Mouse (Mus musculus): Measurements from ENCODE around the gene Tfb2m.

DNA sequence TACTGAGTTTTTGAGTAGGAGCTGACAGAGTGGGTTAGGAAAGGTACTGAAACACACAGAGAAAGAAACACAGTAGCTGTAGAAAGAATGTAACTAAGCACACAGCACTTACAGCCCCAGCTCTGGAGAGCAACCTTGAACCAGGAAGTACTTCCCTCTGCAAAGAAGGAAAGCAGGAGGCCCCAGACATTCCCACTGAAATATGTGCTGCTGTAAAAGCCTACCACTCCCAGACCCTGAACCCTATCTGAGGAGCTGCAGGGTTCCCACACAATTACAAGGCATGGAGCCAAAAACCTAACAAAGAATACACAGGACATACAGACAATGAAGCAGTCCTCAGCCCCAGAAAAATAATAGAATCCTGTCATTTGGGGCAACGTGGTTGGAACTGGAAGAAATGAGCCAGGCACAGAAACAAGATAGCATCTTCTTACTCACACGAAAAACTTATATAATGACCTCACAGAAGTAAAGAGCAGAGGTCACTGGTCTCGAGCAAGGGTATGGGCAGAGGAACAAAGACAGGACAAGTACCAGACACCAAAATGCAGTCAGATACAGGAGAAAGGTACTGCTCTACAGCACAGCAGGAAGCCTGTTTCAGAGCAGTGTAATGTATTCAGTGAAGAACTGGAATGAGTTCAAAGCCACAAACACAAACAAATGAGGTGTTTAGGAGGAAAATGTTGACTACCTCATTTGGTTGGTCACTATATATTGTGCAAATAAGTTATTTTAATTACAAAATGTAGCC, 60.1 kb downstream of the Tfb2m start:
- no peak for TF ChIP-seq CTCF (IDR thresholded peaks at IDR 0.05; ENCODE audit: low read depth, low read length)
- no peak for TF ChIP-seq GATA1 (IDR thresholded peaks at IDR 0.05; ENCODE audit: borderline replicate concordance, low read length)
- no peak for TF ChIP-seq GATA2 (IDR thresholded peaks at IDR 0.05; ENCODE audit: borderline replicate concordance, low read depth, low read length)
